9 mouse cellular contexts compared by ENCODE assay signal in the genomic region with DNA sequence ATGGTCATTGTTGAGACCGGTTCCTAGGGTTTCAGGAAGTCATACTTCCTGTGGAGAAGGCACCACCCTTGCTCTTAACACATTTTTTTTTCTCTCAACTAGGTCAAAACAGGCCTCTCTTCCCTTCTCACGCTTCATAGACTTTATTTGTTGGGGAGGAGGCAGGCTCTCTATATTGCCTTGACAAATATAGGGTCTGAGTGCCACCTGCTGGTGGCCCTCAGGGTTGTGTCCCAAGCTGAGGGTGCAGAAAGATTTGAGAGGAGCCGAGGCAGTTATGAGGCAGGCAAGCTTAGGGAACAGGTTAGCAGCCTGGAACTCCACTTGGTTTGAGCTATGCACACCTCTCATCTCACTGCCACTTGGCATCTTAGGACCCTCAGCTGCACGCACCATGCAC. TPM values are rescaled to one million over a fixed set of nuclear protein-coding genes. Genes with fewer than 3 reads are reported as not detected.
DNase-seq lines count a peak whose midpoint lies in the region; ATAC-seq and TF ChIP-seq lines count a peak whose summit lies in the region.
"Had no signal": no experiment of that assay in that cellular context is flagged by ENCODE, and none has a peak within 500 bp of the region (broad histone marks: within the 10 kb centered on the region; RNA-seq: fewer than 3 reads in every experiment).

No protein-coding gene starts in this region.

- no peak for TF ChIP-seq POLR2A in MEL (IDR thresholded peaks at IDR 0.05; ENCODE audit: control insufficient read depth in 1 of 2, insufficient read depth in 1 of 2, low read depth in 1 of 2, low read length in 2 of 2, poor library complexity in 1 of 2)

- peaks cover 7% of the 10 kb centered on the region for H3K79me2 ChIP-seq in MEL (ENCODE audit: control insufficient read depth, insufficient read depth, low read length, poor library complexity)

- no peaks in the 10 kb centered on the region; a peak in 1 of 4 replicates for H3K36me3 ChIP-seq in MEL (ENCODE audit: control insufficient read depth in 1 of 2, insufficient read depth in 2 of 2, low read length in 2 of 2)
- H3K36me3 ChIP-seq in embryonic facial prominence, embryonic 10.5 days (replicated peaks): peaks cover 44% of the 10 kb centered on the region
- H3K36me3 ChIP-seq in kidney, embryonic 15.5 days: peaks cover 30% of the 10 kb centered on the region
- 0 out of 2 replicates have a peak, but pooled peaks cover 3% of the 10 kb centered on the region for H3K36me3 ChIP-seq in midbrain, embryonic 15.5 days (replicated peaks)

- peak; percentile 49 to 74 (median 68) for TF ChIP-seq CTCF in MEL (IDR thresholded peaks at IDR 0.05 in 2 of 3, conservative IDR thresholded peaks at IDR 0.05 in 1 of 3; ENCODE audit: control insufficient read depth in 1 of 3, insufficient read depth in 1 of 3, low read depth in 2 of 3, low read length in 3 of 3, poor library complexity in 1 of 3, severe bottlenecking in 1 of 3)

- no peaks in the 10 kb centered on the region for H3K27me3 ChIP-seq in MEL (ENCODE audit: control insufficient read depth in 1 of 2, insufficient read depth in 2 of 2, low read length in 2 of 2)
- 0 out of 2 replicates have a peak, but pooled peaks cover 5% of the 10 kb centered on the region for H3K27me3 ChIP-seq in embryonic facial prominence, embryonic 10.5 days (replicated peaks; ENCODE audit: low read depth, poor library complexity, severe bottlenecking)
- H3K27me3 ChIP-seq in kidney, embryonic 15.5 days: no peaks in the 10 kb centered on the region
- no peaks in the 10 kb centered on the region for H3K27me3 ChIP-seq in midbrain, embryonic 15.5 days (replicated peaks)
- H3K27me3 ChIP-seq: embryonic facial prominence, embryonic 13.5 days had no signal

- peak; percentile 66 for TF ChIP-seq RAD21 in MEL (IDR thresholded peaks at IDR 0.05; ENCODE audit: low read depth, low read length)

- H3K4me1 ChIP-seq in MEL (ENCODE audit: control insufficient read depth in 1 of 2, insufficient read depth in 2 of 2, low read length in 2 of 2): peaks cover 0 to 7% of the 10 kb centered on the region in 2 experiments; a peak in 3 of 4 replicates
- peaks cover 41% of the 10 kb centered on the region for H3K4me1 ChIP-seq in embryonic facial prominence, embryonic 10.5 days
- H3K4me1 ChIP-seq in kidney, embryonic 15.5 days: peaks cover 37% of the 10 kb centered on the region
- peaks cover 31% of the 10 kb centered on the region for H3K4me1 ChIP-seq in midbrain, embryonic 15.5 days

- H3K9me3 ChIP-seq in MEL (replicated peaks; ENCODE audit: insufficient read depth, low read length): no peaks in the 10 kb centered on the region
- no peaks in the 10 kb centered on the region for H3K9me3 ChIP-seq in embryonic facial prominence, embryonic 10.5 days
- H3K9me3 ChIP-seq in kidney, embryonic 15.5 days (replicated peaks): no peaks in the 10 kb centered on the region
- H3K9me3 ChIP-seq in midbrain, embryonic 15.5 days: no peaks in the 10 kb centered on the region
- H3K9me3 ChIP-seq: embryonic facial prominence, embryonic 13.5 days had no signal

- ATAC-seq in kidney, embryonic 15.5 days (replicated peaks; ENCODE audit: low FRiP score): peak; percentile 19; the same call in 1 of the 2 replicates
- ATAC-seq in midbrain, embryonic 15.5 days (replicated peaks): no peak

- no peak for TF ChIP-seq EP300 in MEL (IDR thresholded peaks at IDR 0.05; ENCODE audit: low read depth in 1 of 2, low read length in 2 of 2)

- 65% methylated on average over 4 of the region's 4 CpGs for WGBS in embryonic facial prominence, embryonic 10.5 days
- 51% methylated on average over 4 of the region's 4 CpGs for WGBS in kidney, embryonic 15.5 days
- whole genome bisulfite sequencing in midbrain, embryonic 15.5 days: 54% methylated on average over 4 of the region's 4 CpGs

- H3K27ac ChIP-seq in MEL (ENCODE audit: control insufficient read depth, low read depth, low read length): no peak overlapping the region
- H3K27ac ChIP-seq in embryonic facial prominence, embryonic 10.5 days (replicated peaks): no peak overlapping the region
- H3K27ac ChIP-seq in kidney, embryonic 15.5 days: peak overlapping the region; percentile 74
- peak overlapping the region; percentile 22; the same call in 1 of the 2 replicates for H3K27ac ChIP-seq in midbrain, embryonic 15.5 days
- H3K27ac ChIP-seq: embryonic facial prominence, embryonic 13.5 days had no signal

- no peak overlapping the region for H3K9ac ChIP-seq in MEL (ENCODE audit: control insufficient read depth, low read depth, low read length, poor library complexity, severe bottlenecking)
- no peak overlapping the region for H3K9ac ChIP-seq in kidney, embryonic 15.5 days
- no peak overlapping the region for H3K9ac ChIP-seq in midbrain, embryonic 15.5 days
- H3K9ac ChIP-seq: embryonic facial prominence, embryonic 13.5 days had no signal

- no peak overlapping the region for H3K4me3 ChIP-seq in MEL (ENCODE audit: control insufficient read depth in 1 of 2, insufficient read depth in 1 of 2, low read depth in 2 of 2, low read length in 2 of 2)
- no peak overlapping the region for H3K4me3 ChIP-seq in embryonic facial prominence, embryonic 10.5 days
- no peak overlapping the region for H3K4me3 ChIP-seq in kidney, embryonic 15.5 days (replicated peaks)
- no peak overlapping the region for H3K4me3 ChIP-seq in midbrain, embryonic 15.5 days
- H3K4me3 ChIP-seq: embryonic facial prominence, embryonic 13.5 days had no signal

- DNase-seq in layer of hippocampus, postnatal 10 days (ENCODE audit: low spot score in 2 of 2): peak; percentile 60 to 73
- DNase-seq in layer of hippocampus, adult 18-20 months (ENCODE audit: low spot score in 2 of 2): no peak
- peak; percentile 66 for DNase-seq in MEL (ENCODE audit: low read depth, low spot score)
- peak; percentile 55 for DNase-seq in embryonic facial prominence, embryonic 10.5 days (ENCODE audit: low spot score)
- no peak for DNase-seq in gastrocnemius, adult 18-20 months (ENCODE audit: low spot score)
- DNase-seq in layer of hippocampus, postnatal 25 days (ENCODE audit: extremely low spot score in 1 of 2, low spot score in 1 of 2): no peak

- no peak overlapping the region for H3K4me2 ChIP-seq in kidney, embryonic 15.5 days
- H3K4me2 ChIP-seq in midbrain, embryonic 15.5 days: no peak overlapping the region
- H3K4me2 ChIP-seq: embryonic facial prominence, embryonic 13.5 days had no signal

TF ChIP-seq in MEL, 35 proteins besides CTCF, POLR2A, EP300 and RAD21 (continues in another document):
- TF ChIP-seq E2F4 (IDR thresholded peaks at IDR 0.05; ENCODE audit: borderline replicate concordance, low read depth, low read length) (no peak), GABPA (IDR thresholded peaks at IDR 0.05; ENCODE audit: low read depth, low read length) (no peak), ZKSCAN1 (IDR thresholded peaks at IDR 0.05; ENCODE audit: low read depth, low read length) (no peak)

RNA-seq across cellular contexts. Expression of gene Thtpa, which starts 3.5 kb away (rescaled TPM):
- total RNA-seq in layer of hippocampus, postnatal 10 days (2021): 10 to 100 TPM; 26.5 to 31.1 TPM
- total RNA-seq in layer of hippocampus, adult 18-20 months (2021): 10 to 100 TPM; 17.8 to 18.3 TPM
- 8.7 and 9.0 TPM in 2 replicates for total RNA-seq in MEL (2012; rRNA removed)
- polyA plus RNA-seq in MEL (2012; ENCODE audit: insufficient read depth in 1 of 2, insufficient read length in 2 of 2, low read depth in 1 of 2, low replicate concordance in 2 of 2, missing spikeins in 1 of 2): 10 to 100 TPM in 1 of 2 experiments, not detected in 1; 13.2 TPM
- 22.4 and 22.8 TPM in 2 replicates for polyA plus RNA-seq in embryonic facial prominence, embryonic 10.5 days (2016; fragmentation: Nextera tagmentation; extraction: Ambion mirVana)
- 21.0 and 21.5 TPM in 2 replicates for polyA plus RNA-seq in kidney, embryonic 15.5 days (2015; fragmentation: Nextera tagmentation; extraction: Ambion mirVana)
- 38.8 and 39.5 TPM in 2 replicates for polyA plus RNA-seq in midbrain, embryonic 15.5 days (2015; fragmentation: Nextera tagmentation; extraction: Ambion mirVana)
- total RNA-seq in gastrocnemius, adult 18-20 months (2021): 10 to 100 TPM; 12.1 to 14.8 TPM
- total RNA-seq in layer of hippocampus, postnatal 25 days (2021): 10 to 100 TPM; 21.9 to 22.9 TPM

RNA-seq across cellular contexts. Expression of gene Zfhx2, which starts 5.9 kb away (rescaled TPM):
- 10 to 100 TPM; 34.0 to 39.3 TPM for total RNA-seq in layer of hippocampus, postnatal 10 days (2021)
- 10 to 100 TPM; 52.9 to 58.5 TPM for total RNA-seq in layer of hippocampus, adult 18-20 months (2021)
- 0.42 TPM in 2 replicates for total RNA-seq in MEL (2012; rRNA removed)
- polyA plus RNA-seq in MEL (2012; ENCODE audit: insufficient read depth in 1 of 2, insufficient read length in 2 of 2, low read depth in 1 of 2, low replicate concordance in 2 of 2, missing spikeins in 1 of 2): 1 to 10 TPM in 1 of 2 experiments, not detected in 1; 3.2 TPM
- polyA plus RNA-seq in embryonic facial prominence, embryonic 10.5 days (2016; fragmentation: Nextera tagmentation; extraction: Ambion mirVana): 6.1 and 6.8 TPM in 2 replicates
- polyA plus RNA-seq in kidney, embryonic 15.5 days (2015; fragmentation: Nextera tagmentation; extraction: Ambion mirVana): 6.0 and 6.5 TPM in 2 replicates
- polyA plus RNA-seq in midbrain, embryonic 15.5 days (2015; fragmentation: Nextera tagmentation; extraction: Ambion mirVana): 33.7 and 37.5 TPM in 2 replicates
- total RNA-seq in gastrocnemius, adult 18-20 months (2021): 1 to 10 TPM; 4.9 to 5.6 TPM
- 10 to 100 TPM; 37.8 to 63.0 TPM for total RNA-seq in layer of hippocampus, postnatal 25 days (2021)

RNA-seq across cellular contexts. Expression of gene Ap1g2, which starts 8.3 kb away (rescaled TPM):
- total RNA-seq in layer of hippocampus, postnatal 10 days (2021): 10 to 100 TPM; 19.2 to 20.6 TPM
- total RNA-seq in layer of hippocampus, adult 18-20 months (2021): 10 to 100 TPM; 11.3 to 14.9 TPM
- 12.5 and 12.6 TPM in 2 replicates for total RNA-seq in MEL (2012; rRNA removed)
- 10 to 100 TPM in 1 of 2 experiments, not detected in 1; 47.9 TPM for polyA plus RNA-seq in MEL (2012; ENCODE audit: insufficient read depth in 1 of 2, insufficient read length in 2 of 2, low read depth in 1 of 2, low replicate concordance in 2 of 2, missing spikeins in 1 of 2)
- polyA plus RNA-seq in embryonic facial prominence, embryonic 10.5 days (2016; fragmentation: Nextera tagmentation; extraction: Ambion mirVana): 14.5 and 15.8 TPM in 2 replicates
- polyA plus RNA-seq in kidney, embryonic 15.5 days (2015; fragmentation: Nextera tagmentation; extraction: Ambion mirVana): 15.9 and 18.9 TPM in 2 replicates
- polyA plus RNA-seq in midbrain, embryonic 15.5 days (2015; fragmentation: Nextera tagmentation; extraction: Ambion mirVana): 7.5 and 9.2 TPM in 2 replicates
- total RNA-seq in gastrocnemius, adult 18-20 months (2021): 1 to 10 TPM; 4.2 to 4.9 TPM
- 10 to 100 TPM; 15.7 to 19.4 TPM for total RNA-seq in layer of hippocampus, postnatal 25 days (2021)

RNA-seq across cellular contexts. Expression of gene Jph4, which starts 18.7 kb away (rescaled TPM):
- total RNA-seq in layer of hippocampus, postnatal 10 days (2021): 100 to 1,000 TPM; 410 to 431 TPM
- 100 to 1,000 TPM; 423 to 433 TPM for total RNA-seq in layer of hippocampus, adult 18-20 months (2021)
- total RNA-seq in MEL (2012; rRNA removed): not detected in 2 replicates
- not detected for polyA plus RNA-seq in MEL (2012; ENCODE audit: insufficient read depth in 1 of 2, insufficient read length in 2 of 2, low read depth in 1 of 2, low replicate concordance in 2 of 2, missing spikeins in 1 of 2)
- 0.45 and 0.81 TPM in 2 replicates for polyA plus RNA-seq in embryonic facial prominence, embryonic 10.5 days (2016; fragmentation: Nextera tagmentation; extraction: Ambion mirVana)
- 0.59 and 1.2 TPM in 2 replicates for polyA plus RNA-seq in kidney, embryonic 15.5 days (2015; fragmentation: Nextera tagmentation; extraction: Ambion mirVana)
- polyA plus RNA-seq in midbrain, embryonic 15.5 days (2015; fragmentation: Nextera tagmentation; extraction: Ambion mirVana): 39.7 and 42.5 TPM in 2 replicates
- total RNA-seq in gastrocnemius, adult 18-20 months (2021): under 1 TPM; 0.07 to 0.11 TPM
- 100 to 1,000 TPM; 422 to 463 TPM for total RNA-seq in layer of hippocampus, postnatal 25 days (2021)

Comparison
In these comparisons a context has a peak if more than half of its experiments do, and no peak if none do; other contexts are left out.
1. DNase-seq: peak in layer of hippocampus, postnatal 10 days (2 of 2), MEL (single experiment) and embryonic facial prominence, embryonic 10.5 days (single experiment); none in layer of hippocampus, adult 18-20 months (0 of 2), gastrocnemius, adult 18-20 months (single experiment) and layer of hippocampus, postnatal 25 days (0 of 2).
2. H3K27ac ChIP-seq: peak in kidney, embryonic 15.5 days (single experiment) and midbrain, embryonic 15.5 days (single experiment); none in MEL (single experiment) and embryonic facial prominence, embryonic 10.5 days (single experiment).
3. RNA of gene Zfhx2, which starts 5.9 kb away (total RNA-seq): 37.8 to 63.0 TPM in layer of hippocampus, postnatal 25 days, 52.9 to 58.5 TPM in layer of hippocampus, adult 18-20 months and 34.0 to 39.3 TPM in layer of hippocampus, postnatal 10 days; 4.9 to 5.6 TPM in gastrocnemius, adult 18-20 months and 0.42 TPM in MEL; every median in the first group is over 4 times any median in the second.